Mouse (Mus musculus): Measurements from ENCODE around the gene Clptm1l. TPM values are rescaled to one million over a fixed set of nuclear protein-coding genes. Genes with fewer than 3 reads are reported as not detected.

Gene Clptm1l
- polyA plus RNA-seq, 1 experiment from 2014 or later, result 113 TPM

- Histone ChIP-seq H3K9ac (ENCODE audit: low read length) (no peak overlapping the region), H3K27ac (replicated peaks in 1 of 2; ENCODE audit: control insufficient read depth in 1 of 2, insufficient read depth in 1 of 2, low read depth in 2 of 2, low read length in 2 of 2) (no peak overlapping the region), H3K36me3 (ENCODE audit: control insufficient read depth, insufficient read depth, low read length) (0 out of 2 replicates have a peak, but pooled peaks cover 7% of the 10 kb centered on the region), H3K9me3 (ENCODE audit: control insufficient read depth, low read length) (no peaks in the 10 kb centered on the region), H3K4me2 (ENCODE audit: low read length) (no peak overlapping the region), H3K27me3 (ENCODE audit: control insufficient read depth, insufficient read depth, low read length) (no peaks in the 10 kb centered on the region), H3K4me3 (ENCODE audit: control insufficient read depth in 1 of 2, insufficient read depth in 1 of 2, low read depth in 1 of 2, low read length in 2 of 2) (no peak overlapping the region), H3K4me1 (ENCODE audit: control insufficient read depth in 2 of 2, insufficient read depth in 2 of 2, low read length in 2 of 2) (peaks cover 5 to 8% of the 10 kb centered on the region in 2 experiments; a peak in 2 of 4 replicates)
- no peak for ATAC-seq (ENCODE audit: insufficient number of reproducible peaks, insufficient read depth, low FRiP score, low read depth)
- WGBS, result 89% methylated on average over 3 of the region's 3 CpGs
These were observed 28.0 kb downstream of the Clptm1l start for GRCm38 (mm10) chr13:73631837-73632236.

- Histone ChIP-seq H3K9ac (ENCODE audit: low read length) (no peak overlapping the region), H3K36me3 (ENCODE audit: control insufficient read depth, insufficient read depth, low read length) (0 out of 2 replicates have a peak, but pooled peaks cover 7% of the 10 kb centered on the region), H3K9me3 (ENCODE audit: control insufficient read depth, low read length) (no peaks in the 10 kb centered on the region), H3K27me3 (ENCODE audit: control insufficient read depth, insufficient read depth, low read length) (no peaks in the 10 kb centered on the region), H3K27ac (replicated peaks in 1 of 2; ENCODE audit: control insufficient read depth in 1 of 2, insufficient read depth in 1 of 2, low read depth in 2 of 2, low read length in 2 of 2) (no peak overlapping the region), H3K4me3 (ENCODE audit: control insufficient read depth in 1 of 2, insufficient read depth in 1 of 2, low read depth in 1 of 2, low read length in 2 of 2) (no peak overlapping the region), H3K4me2 (ENCODE audit: low read length) (no peak overlapping the region), H3K4me1 (ENCODE audit: control insufficient read depth in 2 of 2, insufficient read depth in 2 of 2, low read length in 2 of 2) (no peaks in the 10 kb centered on the region)
- WGBS, result 74% methylated on average over 5 of the region's 6 CpGs
- ATAC-seq (ENCODE audit: insufficient number of reproducible peaks, insufficient read depth, low FRiP score, low read depth), result no peak
These were observed 34.0 kb downstream of the Clptm1l start for GRCm38 (mm10) chr13:73637826-73638225.

- WGBS, result 78% methylated on average over 4 of the region's 4 CpGs
- no peak overlapping the region for H3K27ac ChIP-seq (replicated peaks in 1 of 2; ENCODE audit: control insufficient read depth in 1 of 2, insufficient read depth in 1 of 2, low read depth in 2 of 2, low read length in 2 of 2)
- ATAC-seq (ENCODE audit: insufficient number of reproducible peaks, insufficient read depth, low FRiP score, low read depth), result no peak
These were observed 37.5 kb downstream of the Clptm1l start for GRCm38 (mm10) chr13:73641296-73641695.

GRCm38 (mm10) chr13:73646397-73647087 lies 42.7 kb downstream of the Clptm1l start:
- 31% methylated on average over 6 of the region's 6 CpGs for WGBS

More at GRCm38 (mm10) chr13:73641296-73641695, 37.5 kb downstream of the Clptm1l start:
- Histone ChIP-seq H3K27me3 (ENCODE audit: control insufficient read depth, insufficient read depth, low read length) (no peaks in the 10 kb centered on the region), H3K4me2 (ENCODE audit: low read length) (no peak overlapping the region), H3K9me3 (ENCODE audit: control insufficient read depth, low read length) (no peaks in the 10 kb centered on the region), H3K4me3 (ENCODE audit: control insufficient read depth in 1 of 2, insufficient read depth in 1 of 2, low read depth in 1 of 2, low read length in 2 of 2) (no peak overlapping the region), H3K36me3 (ENCODE audit: control insufficient read depth, insufficient read depth, low read length) (0 out of 2 replicates have a peak, but pooled peaks cover 8% of the 10 kb centered on the region), H3K9ac (ENCODE audit: low read length) (no peak overlapping the region), H3K4me1 (ENCODE audit: control insufficient read depth in 2 of 2, insufficient read depth in 2 of 2, low read length in 2 of 2) (no peaks in the 10 kb centered on the region)

GRCm38 (mm10) chr13:73653266-73653665 lies 49.5 kb downstream of the Clptm1l start:
- WGBS, result 76% methylated on average over 3 of the region's 3 CpGs
- H3K9me3 ChIP-seq (ENCODE audit: control insufficient read depth, low read length), result no peaks in the 10 kb centered on the region
- no peak for ATAC-seq (ENCODE audit: insufficient number of reproducible peaks, insufficient read depth, low FRiP score, low read depth)

More at GRCm38 (mm10) chr13:73646397-73647087, 42.7 kb downstream of the Clptm1l start:
- Histone ChIP-seq H3K27ac (replicated peaks in 1 of 2; ENCODE audit: control insufficient read depth in 1 of 2, insufficient read depth in 1 of 2, low read depth in 2 of 2, low read length in 2 of 2) (no peak overlapping the region), H3K9me3 (ENCODE audit: control insufficient read depth, low read length) (no peaks in the 10 kb centered on the region), H3K27me3 (ENCODE audit: control insufficient read depth, insufficient read depth, low read length) (no peaks in the 10 kb centered on the region), H3K4me3 (ENCODE audit: control insufficient read depth in 1 of 2, insufficient read depth in 1 of 2, low read depth in 1 of 2, low read length in 2 of 2) (no peak overlapping the region), H3K36me3 (ENCODE audit: control insufficient read depth, insufficient read depth, low read length) (0 out of 2 replicates have a peak, but pooled peaks cover 8% of the 10 kb centered on the region), H3K4me1 (ENCODE audit: control insufficient read depth in 2 of 2, insufficient read depth in 2 of 2, low read length in 2 of 2) (no peaks in the 10 kb centered on the region), H3K9ac (ENCODE audit: low read length) (no peak overlapping the region), H3K4me2 (ENCODE audit: low read length) (no peak overlapping the region)
- no peak for ATAC-seq (ENCODE audit: insufficient number of reproducible peaks, insufficient read depth, low FRiP score, low read depth)

GRCm38 (mm10) chr13:73654976-73655375 lies 51.2 kb downstream of the Clptm1l start:
- H3K4me1 ChIP-seq (ENCODE audit: control insufficient read depth in 2 of 2, insufficient read depth in 2 of 2, low read length in 2 of 2), result no peaks in the 10 kb centered on the region
- 67% methylated on average over 3 of the region's 3 CpGs for WGBS
- no peak overlapping the region for H3K4me2 ChIP-seq (ENCODE audit: low read length)
- H3K9me3 ChIP-seq (ENCODE audit: control insufficient read depth, low read length), result no peaks in the 10 kb centered on the region
- no peaks in the 10 kb centered on the region for H3K27me3 ChIP-seq (ENCODE audit: control insufficient read depth, insufficient read depth, low read length)
- ATAC-seq (ENCODE audit: insufficient number of reproducible peaks, insufficient read depth, low FRiP score, low read depth), result no peak
- H3K27ac ChIP-seq (replicated peaks in 1 of 2; ENCODE audit: control insufficient read depth in 1 of 2, insufficient read depth in 1 of 2, low read depth in 2 of 2, low read length in 2 of 2), result no peak overlapping the region
- no peaks in the 10 kb centered on the region for H3K36me3 ChIP-seq (ENCODE audit: control insufficient read depth, insufficient read depth, low read length)
- H3K4me3 ChIP-seq (ENCODE audit: control insufficient read depth in 1 of 2, insufficient read depth in 1 of 2, low read depth in 1 of 2, low read length in 2 of 2), result no peak overlapping the region
- H3K9ac ChIP-seq (ENCODE audit: low read length), result no peak overlapping the region

More at GRCm38 (mm10) chr13:73653266-73653665, 49.5 kb downstream of the Clptm1l start:
- H3K27ac ChIP-seq (replicated peaks in 1 of 2; ENCODE audit: control insufficient read depth in 1 of 2, insufficient read depth in 1 of 2, low read depth in 2 of 2, low read length in 2 of 2), result no peak overlapping the region
- H3K4me2 ChIP-seq (ENCODE audit: low read length), result no peak overlapping the region
- H3K9ac ChIP-seq (ENCODE audit: low read length), result no peak overlapping the region
- no peaks in the 10 kb centered on the region for H3K4me1 ChIP-seq (ENCODE audit: control insufficient read depth in 2 of 2, insufficient read depth in 2 of 2, low read length in 2 of 2)
- no peaks in the 10 kb centered on the region for H3K36me3 ChIP-seq (ENCODE audit: control insufficient read depth, insufficient read depth, low read length)
- no peak overlapping the region for H3K4me3 ChIP-seq (ENCODE audit: control insufficient read depth in 1 of 2, insufficient read depth in 1 of 2, low read depth in 1 of 2, low read length in 2 of 2)
- no peaks in the 10 kb centered on the region for H3K27me3 ChIP-seq (ENCODE audit: control insufficient read depth, insufficient read depth, low read length)

GRCm38 (mm10) chr13:73658953-73659352 lies 55.1 kb downstream of the Clptm1l start:
- Histone ChIP-seq H3K4me3 (ENCODE audit: control insufficient read depth in 1 of 2, insufficient read depth in 1 of 2, low read depth in 1 of 2, low read length in 2 of 2) (no peak overlapping the region), H3K9me3 (ENCODE audit: control insufficient read depth, low read length) (no peaks in the 10 kb centered on the region), H3K4me2 (ENCODE audit: low read length) (no peak overlapping the region), H3K27ac (replicated peaks in 1 of 2; ENCODE audit: control insufficient read depth in 1 of 2, insufficient read depth in 1 of 2, low read depth in 2 of 2, low read length in 2 of 2) (no peak overlapping the region), H3K4me1 (ENCODE audit: control insufficient read depth in 2 of 2, insufficient read depth in 2 of 2, low read length in 2 of 2) (no peaks in the 10 kb centered on the region), H3K9ac (ENCODE audit: low read length) (no peak overlapping the region), H3K36me3 (ENCODE audit: control insufficient read depth, insufficient read depth, low read length) (no peaks in the 10 kb centered on the region), H3K27me3 (ENCODE audit: control insufficient read depth, insufficient read depth, low read length) (no peaks in the 10 kb centered on the region)
- 30% methylated on average over 2 of the region's 2 CpGs for WGBS
- no peak for ATAC-seq (ENCODE audit: insufficient number of reproducible peaks, insufficient read depth, low FRiP score, low read depth)
